Mouse (Mus musculus): ENCODE results near the gene Gpd1l. TPM values are rescaled to one million over a fixed set of nuclear protein-coding genes. Genes with fewer than 3 reads are reported as not detected.

Gpd1l gene
- total and polyA plus RNA-seq, 2 experiments from 2014 or later = 14.2 to 30.8 TPM

DNA sequence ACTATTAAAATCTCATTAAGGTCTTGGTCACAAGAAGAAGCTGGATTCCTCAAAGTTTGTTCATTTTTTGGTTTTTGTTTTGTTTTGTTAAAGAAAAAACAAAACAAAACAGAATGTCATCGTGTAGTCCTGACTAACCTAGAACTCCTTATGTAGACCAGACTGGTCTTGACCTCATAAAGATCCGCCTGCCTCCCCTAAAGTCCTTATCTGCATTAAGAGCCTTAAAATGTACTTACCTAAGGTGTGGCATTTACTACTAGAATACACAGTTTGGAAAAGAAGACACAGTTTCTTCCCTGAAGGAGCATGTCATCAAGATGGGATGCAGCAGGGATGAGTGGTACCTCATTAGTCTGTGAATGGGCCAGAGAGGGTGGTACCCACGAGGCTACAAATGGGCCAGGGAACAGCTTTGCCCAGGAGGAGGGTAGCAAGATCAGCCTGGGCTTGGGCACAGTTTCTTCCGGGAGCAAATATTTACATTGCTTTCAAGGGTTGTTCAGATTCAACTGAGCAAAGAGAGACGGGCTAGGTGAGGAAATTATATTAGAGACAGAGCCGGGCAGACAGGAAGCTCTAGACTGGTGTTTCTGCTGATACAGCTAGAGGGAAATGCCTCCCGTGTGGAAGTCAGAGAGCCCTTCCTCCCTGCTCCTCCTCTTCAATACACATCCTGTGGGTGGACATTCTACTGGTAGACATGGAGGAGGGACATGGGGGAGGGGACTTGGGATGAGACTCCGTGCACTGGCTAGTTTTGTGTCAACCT is 82.2 kb downstream of the Gpd1l start:
- Histone ChIP-seq H3K36me3 (replicated peaks; ENCODE audit: control insufficient read depth, insufficient read depth, low read length) (no peaks in the 10 kb centered on the region), H3K9ac (replicated peaks; ENCODE audit: low read depth, low read length) (no peak overlapping the region), H3K9me3 (replicated peaks; ENCODE audit: control insufficient read depth, low read length) (no peaks in the 10 kb centered on the region), H3K27me3 (ENCODE audit: control insufficient read depth, insufficient read depth, low read length) (no peaks in the 10 kb centered on the region), H3K4me1 (ENCODE audit: control insufficient read depth, insufficient read depth) (no peaks in the 10 kb centered on the region), H3K27ac (ENCODE audit: low read depth) (no peak overlapping the region), H3K4me2 (ENCODE audit: low read depth, low read length) (no peak overlapping the region), H3K4me3 (ENCODE audit: low read depth, low read length) (no peak overlapping the region)
- ATAC-seq (ENCODE audit: insufficient read depth, low read depth) = no peak
- WGBS = 52% methylated on average over 8 of the region's 8 CpGs
- peak; percentile 18 for DNase-seq (ENCODE audit: low spot score)
- TF ChIP-seq EP300 (IDR thresholded peaks at IDR 0.05; ENCODE audit: low read depth) (0 out of 2 replicates have a peak, but pooled peaks have one; percentile 20), CTCF (IDR thresholded peaks at IDR 0.05; ENCODE audit: low read depth) (no peak)

Other genes starting within 250 kb of the Gpd1l start
- 76.0 and 84.0 TPM in 2 replicates for gene Dync1li1, start 245.2 kb downstream of the Gpd1l start, total RNA-seq (2014; rRNA removed; ENCODE audit: low replicate concordance)
- 70.5 and 75.2 TPM in 2 replicates for gene Dync1li1, start 245.2 kb downstream of the Gpd1l start, polyA plus RNA-seq (2015; fragmentation: Nextera tagmentation; extraction: Ambion mirVana)
- gene Cmtm6, start 202.9 kb downstream of the Gpd1l start, total RNA-seq (2014; rRNA removed; ENCODE audit: low replicate concordance) = 22.8 and 30.1 TPM in 2 replicates
- gene Cmtm6, start 202.9 kb downstream of the Gpd1l start, polyA plus RNA-seq (2015; fragmentation: Nextera tagmentation; extraction: Ambion mirVana) = 29.9 and 33.8 TPM in 2 replicates
- gene Cmtm7, start 152.1 kb downstream of the Gpd1l start, total RNA-seq (2014; rRNA removed; ENCODE audit: low replicate concordance) = 145 and 181 TPM in 2 replicates
- gene Cmtm7, start 152.1 kb downstream of the Gpd1l start, polyA plus RNA-seq (2015; fragmentation: Nextera tagmentation; extraction: Ambion mirVana) = 85.7 and 89.6 TPM in 2 replicates
- 14.8 and 17.5 TPM in 2 replicates for gene Cmtm8, start 89.8 kb downstream of the Gpd1l start, total RNA-seq (2014; rRNA removed; ENCODE audit: low replicate concordance)
- gene Cmtm8, start 89.8 kb downstream of the Gpd1l start, polyA plus RNA-seq (2015; fragmentation: Nextera tagmentation; extraction: Ambion mirVana) = 13.3 and 14.4 TPM in 2 replicates
- 2.9 and 3.0 TPM in 2 replicates for gene Osbpl10, start 44.6 kb upstream of the Gpd1l start, total RNA-seq (2014; rRNA removed; ENCODE audit: low replicate concordance)
- gene Osbpl10, start 44.6 kb upstream of the Gpd1l start, polyA plus RNA-seq (2015; fragmentation: Nextera tagmentation; extraction: Ambion mirVana) = 0.36 and 0.44 TPM in 2 replicates
- gene Rps27rt, start 48.8 kb upstream of the Gpd1l start, total RNA-seq (2014; rRNA removed; ENCODE audit: low replicate concordance) = 57.4 and 71.9 TPM in 2 replicates
- 270 and 308 TPM in 2 replicates for gene Rps27rt, start 48.8 kb upstream of the Gpd1l start, polyA plus RNA-seq (2015; fragmentation: Nextera tagmentation; extraction: Ambion mirVana)